Mouse (Mus musculus) hindbrain, embryonic 11.5 days (tissue): Measurements from ENCODE around the gene Fam166a. TPM values are rescaled to one million over a fixed set of nuclear protein-coding genes. Genes with fewer than 3 reads are reported as not detected.

ENCODE experiments used
- ATAC-seq: fragments of 200-750 bp; cut with Nextera tagmentation; 2 replicates; pipeline ENCODE4 v1.8.0; 2017; ENCODE audit warnings: mild to moderate bottlenecking, moderate TSS enrichment, moderate library complexity; ENCODE audit not compliant: low FRiP score
- DNase-seq: peaks from one replicate; pipeline ENCODE4 v3.0.0-alpha.2; 2015; ENCODE audit warnings: low spot score
- H3K27ac ChIP-seq: fragments of 300-500 bp; sonication (generic); 2 replicates; pipeline ENCODE4 v1.5.1; 2014; ENCODE audit warnings: mild to moderate bottlenecking, low read depth, low read length
- H3K27me3 ChIP-seq: fragments of 300-500 bp; sonication (generic); 2 replicates; pipeline ENCODE4 v1.6.1; 2014; ENCODE audit warnings: mild to moderate bottlenecking, low read length, moderate library complexity, mixed read lengths; ENCODE audit not compliant: control insufficient read depth, insufficient read depth
- H3K36me3 ChIP-seq: fragments of 300-500 bp; sonication (generic); 2 replicates; pipeline ENCODE4 v1.6.1; 2014; ENCODE audit warnings: mild to moderate bottlenecking, low read length, moderate library complexity, mixed read lengths; ENCODE audit not compliant: control insufficient read depth, insufficient read depth
- H3K4me1 ChIP-seq: fragments of 300-500 bp; sonication (generic); replicated peaks from 2 replicates; pipeline ENCODE4 v1.6.1; 2014; ENCODE audit warnings: low read length, mixed read lengths; ENCODE audit not compliant: control insufficient read depth, insufficient read depth
- H3K4me2 ChIP-seq: fragments of 300-500 bp; sonication (generic); replicated peaks from 2 replicates; pipeline ENCODE4 v1.6.1; 2014; ENCODE audit warnings: mild to moderate bottlenecking, low read depth, low read length
- H3K4me3 ChIP-seq: fragments of 300-500 bp; sonication (generic); 2 replicates; pipeline ENCODE4 v1.5.1; 2014; ENCODE audit warnings: low read depth, low read length
- H3K9ac ChIP-seq: fragments of 300-500 bp; sonication (generic); 2 replicates; pipeline ENCODE4 v1.6.1; 2014; ENCODE audit warnings: low read depth, low read length
- H3K9me3 ChIP-seq: fragments of 300-500 bp; sonication (generic); 2 replicates; pipeline ENCODE4 v1.6.1; 2016; ENCODE audit warnings: low read length; ENCODE audit not compliant: control insufficient read depth
- WGBS: fragments of 180-500 bp; shearing (Covaris S2); extraction: QIAGEN DNeasy Blood & Tissue Kit; methylation state at CpG from one replicate; pipeline ENCODE4 v1.1.7; 2014; 5-methylcytosine and 5-hydroxymethylcytosine counted together
- polyA plus RNA-seq: library from polyadenylated mRNA; unstranded; fragments of >200 nt; fragmentation: Nextera tagmentation; extraction: Ambion mirVana; gene quantifications from 2 replicates; pipeline ENCODE4 v1.2.1, GENCODE M21; 2014

Fam166a gene
- polyA plus RNA-seq, 1 experiment from 2014 or later = not detected

DNA sequence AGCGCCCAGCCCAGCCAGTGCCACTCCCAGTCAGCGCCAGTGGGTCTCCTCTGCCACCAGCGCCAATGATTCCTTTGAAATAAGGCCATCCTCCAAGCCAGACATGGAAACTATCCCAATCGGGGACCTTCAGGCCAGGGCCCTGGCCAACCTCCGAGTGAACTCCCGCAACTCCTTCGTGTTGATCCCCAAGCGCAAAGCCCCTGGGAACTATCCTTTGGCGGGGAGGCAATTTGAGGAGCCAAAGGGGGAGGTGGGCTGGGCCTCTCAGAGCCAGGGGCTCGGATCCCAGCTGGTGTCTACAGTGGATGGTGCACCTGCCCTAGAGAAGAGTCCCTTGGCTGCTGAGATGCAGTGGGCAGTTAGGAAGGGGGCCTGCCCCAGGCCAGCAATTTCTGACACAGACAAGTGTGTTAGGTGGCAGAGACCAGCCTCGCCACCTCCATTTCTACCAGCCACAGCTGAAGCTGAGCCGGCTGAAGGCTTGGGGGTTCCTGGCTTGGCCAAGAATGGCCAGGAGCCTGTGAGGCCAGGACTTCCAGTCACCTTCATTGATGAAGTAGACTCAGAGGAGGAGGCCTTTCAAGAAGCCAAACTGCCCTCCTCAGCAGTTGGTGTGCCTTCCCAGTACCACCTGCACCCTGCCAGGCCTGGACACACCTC lies 45.2 kb downstream of the Fam166a start:
- Histone ChIP-seq H3K4me1 (peaks cover 12% of the 10 kb centered on the region), H3K9me3 (no peaks in the 10 kb centered on the region), H3K36me3 (no peaks in the 10 kb centered on the region), H3K27me3 (peaks cover 13% of the 10 kb centered on the region), H3K4me2 (peak overlapping the region; percentile 99), H3K9ac (peak overlapping the region; percentile 60), H3K27ac (no peak overlapping the region), H3K4me3 (peak overlapping the region; percentile 77)
- 21% methylated on average over 12 of the region's 12 CpGs for WGBS
- ATAC-seq = no peak
- DNase-seq = no peak

DNA sequence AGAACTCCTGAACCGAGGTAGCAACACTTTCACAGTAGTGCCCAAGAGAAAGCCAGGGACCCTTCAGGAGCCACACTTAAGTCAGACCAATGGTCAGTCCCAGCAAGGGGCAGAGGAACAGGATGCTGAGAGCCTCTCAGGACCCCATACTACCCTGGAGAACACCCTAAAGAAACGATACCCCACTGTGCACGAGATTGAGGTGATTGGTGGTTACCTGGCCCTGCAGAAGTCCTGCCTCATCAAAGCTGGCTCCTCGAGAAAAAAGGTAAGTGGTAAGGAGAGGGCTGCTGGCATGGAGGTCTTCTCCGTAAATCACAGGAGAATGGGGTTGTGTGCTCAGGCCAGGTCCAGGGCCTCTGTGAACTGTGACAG lies 45.7 kb downstream of the Fam166a start:
- H3K9ac ChIP-seq = no peak overlapping the region
- no peak for DNase-seq
- WGBS = 81% methylated on average over 5 of the region's 5 CpGs
- no peaks in the 10 kb centered on the region; the same call in 1 of the 2 replicates for H3K36me3 ChIP-seq
- H3K4me3 ChIP-seq = no peak overlapping the region
- H3K4me2 ChIP-seq = no peak overlapping the region
- peaks cover 13% of the 10 kb centered on the region for H3K27me3 ChIP-seq
- H3K9me3 ChIP-seq = no peaks in the 10 kb centered on the region
- H3K27ac ChIP-seq = no peak overlapping the region
- H3K4me1 ChIP-seq = peaks cover 12% of the 10 kb centered on the region
- ATAC-seq = no peak

DNA sequence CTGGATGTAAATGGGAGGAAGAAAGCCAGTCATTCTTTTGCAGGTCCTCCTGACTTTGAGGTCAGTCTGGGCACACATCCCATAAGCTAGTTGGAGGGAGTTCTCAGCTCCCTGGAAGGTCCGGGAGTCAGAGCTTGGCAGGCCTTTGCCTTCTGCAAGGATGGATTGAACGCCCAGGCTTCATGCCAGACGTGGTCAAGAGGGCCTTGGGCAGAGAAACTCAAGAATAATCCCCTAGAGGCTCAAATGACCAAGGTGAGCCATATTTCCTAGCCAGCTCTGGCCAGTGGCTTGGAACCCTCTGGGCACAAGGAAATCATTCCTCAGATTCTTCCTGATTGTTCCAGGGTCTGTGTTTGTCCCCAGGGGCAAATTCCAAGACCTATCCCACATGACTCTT lies 46.3 kb downstream of the Fam166a start:
- Histone ChIP-seq H3K27me3 (peaks cover 13% of the 10 kb centered on the region), H3K4me3 (no peak overlapping the region), H3K27ac (no peak overlapping the region), H3K36me3 (no peaks in the 10 kb centered on the region; the same call in 1 of the 2 replicates), H3K4me1 (peaks cover 12% of the 10 kb centered on the region), H3K9me3 (no peaks in the 10 kb centered on the region), H3K4me2 (no peak overlapping the region), H3K9ac (peak overlapping the region; percentile 11; the same call in 1 of the 2 replicates)
- DNase-seq (no peak), ATAC-seq (no peak)
- WGBS = 77% methylated on average over 3 of the region's 3 CpGs

DNA sequence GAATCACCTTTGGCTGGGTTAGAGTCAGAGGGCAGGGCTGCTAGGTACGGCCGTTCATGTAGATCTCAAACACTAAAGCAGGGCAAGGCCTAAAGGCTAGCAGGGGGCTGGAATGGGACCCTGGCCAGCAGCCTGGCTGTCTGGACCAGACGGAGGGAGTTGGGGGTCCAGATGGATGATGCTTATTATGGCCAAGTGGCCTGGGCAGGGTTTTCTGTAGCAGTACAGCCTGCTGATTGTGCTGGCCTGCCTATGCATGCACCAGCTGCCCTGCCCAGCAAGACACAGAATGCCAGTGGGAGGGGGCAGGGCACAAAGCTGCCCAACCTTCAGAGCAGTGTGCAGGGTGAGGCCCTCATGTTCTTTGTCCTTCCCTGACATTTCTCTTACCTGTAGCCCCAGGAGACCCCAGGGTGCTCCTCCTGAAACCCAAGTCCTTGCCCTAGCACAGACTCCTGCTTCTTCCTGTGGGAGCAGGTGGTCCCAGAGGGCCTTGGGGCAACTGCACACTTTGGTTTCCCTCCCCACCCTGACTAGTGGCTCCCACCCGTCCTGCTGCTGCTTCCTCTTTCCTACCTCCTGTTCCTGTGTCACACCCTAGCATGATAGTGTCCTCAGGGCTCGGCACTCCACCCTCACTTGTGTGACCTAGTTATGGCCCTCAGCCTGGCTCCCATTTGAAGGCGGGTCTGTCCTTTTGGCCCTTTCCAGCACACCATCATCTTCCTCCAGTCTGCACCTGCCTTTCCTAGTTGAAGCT lies 47.5 kb downstream of the Fam166a start:
- no peak overlapping the region for H3K4me3 ChIP-seq
- H3K27ac ChIP-seq = no peak overlapping the region
- no peak for DNase-seq
- peak overlapping the region; percentile 15; the same call in 1 of the 2 replicates for H3K9ac ChIP-seq
- H3K27me3 ChIP-seq = peaks cover 13% of the 10 kb centered on the region
- ATAC-seq = no peak
- no peaks in the 10 kb centered on the region; the same call in 1 of the 2 replicates for H3K36me3 ChIP-seq
- no peaks in the 10 kb centered on the region for H3K9me3 ChIP-seq
- H3K4me2 ChIP-seq = no peak overlapping the region
- H3K4me1 ChIP-seq = peaks cover 13% of the 10 kb centered on the region
- WGBS = 71% methylated on average over 6 of the region's 6 CpGs

DNA sequence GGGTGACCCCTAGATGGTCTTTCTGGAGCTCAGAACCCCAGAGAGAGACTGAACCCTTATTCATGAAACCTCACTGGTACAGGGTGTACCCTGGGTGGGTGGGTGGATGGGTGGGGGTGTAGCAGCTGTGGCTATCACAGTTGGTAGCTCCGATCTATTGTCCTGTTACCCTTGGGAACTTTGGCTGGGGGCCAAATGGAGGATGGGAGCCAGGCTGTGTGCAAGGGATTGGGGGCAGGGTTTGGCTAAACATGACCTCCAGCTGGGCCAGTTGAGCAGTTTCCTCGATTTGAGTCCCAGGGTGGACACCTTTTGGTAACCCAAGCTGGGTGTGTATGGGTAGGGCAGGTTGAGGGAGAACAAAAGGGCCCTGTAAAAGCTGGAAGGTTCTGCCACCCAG lies 48.2 kb downstream of the Fam166a start:
- peaks cover 20% of the 10 kb centered on the region for H3K4me1 ChIP-seq
- no peak overlapping the region for H3K4me3 ChIP-seq
- H3K27me3 ChIP-seq = peaks cover 13% of the 10 kb centered on the region
- H3K36me3 ChIP-seq = no peaks in the 10 kb centered on the region; the same call in 1 of the 2 replicates
- H3K9ac ChIP-seq = no peak overlapping the region
- no peak overlapping the region for H3K4me2 ChIP-seq
- DNase-seq = no peak
- no peak overlapping the region for H3K27ac ChIP-seq
- WGBS = 56% methylated on average over 2 of the region's 2 CpGs
- no peak for ATAC-seq
- H3K9me3 ChIP-seq = no peaks in the 10 kb centered on the region

DNA sequence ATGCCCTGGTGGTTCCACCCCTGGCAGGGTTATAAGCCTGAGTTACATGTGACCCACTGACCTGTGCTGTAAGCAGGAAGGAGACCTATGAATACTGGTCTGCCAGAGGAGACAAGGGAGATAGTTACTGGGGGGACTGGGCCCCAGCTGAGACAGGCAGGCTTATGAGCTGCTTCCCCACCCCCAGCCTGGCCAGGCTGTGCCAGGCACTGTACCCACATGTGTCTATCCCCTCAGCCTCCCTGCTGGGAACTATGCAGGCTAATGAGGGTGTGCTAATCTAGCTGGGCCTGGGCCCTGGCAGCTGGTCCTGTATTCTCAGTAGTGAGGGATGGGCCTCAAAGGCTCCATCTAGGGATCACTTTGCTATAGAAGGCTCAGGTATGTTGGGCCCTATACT lies 48.7 kb downstream of the Fam166a start:
- Histone ChIP-seq H3K27me3 (peaks cover 13% of the 10 kb centered on the region), H3K4me3 (no peak overlapping the region), H3K36me3 (no peaks in the 10 kb centered on the region; the same call in 1 of the 2 replicates), H3K27ac (no peak overlapping the region), H3K9me3 (no peaks in the 10 kb centered on the region), H3K4me2 (no peak overlapping the region), H3K9ac (no peak overlapping the region), H3K4me1 (peaks cover 20% of the 10 kb centered on the region)
- ATAC-seq = no peak
- no peak for DNase-seq

DNA sequence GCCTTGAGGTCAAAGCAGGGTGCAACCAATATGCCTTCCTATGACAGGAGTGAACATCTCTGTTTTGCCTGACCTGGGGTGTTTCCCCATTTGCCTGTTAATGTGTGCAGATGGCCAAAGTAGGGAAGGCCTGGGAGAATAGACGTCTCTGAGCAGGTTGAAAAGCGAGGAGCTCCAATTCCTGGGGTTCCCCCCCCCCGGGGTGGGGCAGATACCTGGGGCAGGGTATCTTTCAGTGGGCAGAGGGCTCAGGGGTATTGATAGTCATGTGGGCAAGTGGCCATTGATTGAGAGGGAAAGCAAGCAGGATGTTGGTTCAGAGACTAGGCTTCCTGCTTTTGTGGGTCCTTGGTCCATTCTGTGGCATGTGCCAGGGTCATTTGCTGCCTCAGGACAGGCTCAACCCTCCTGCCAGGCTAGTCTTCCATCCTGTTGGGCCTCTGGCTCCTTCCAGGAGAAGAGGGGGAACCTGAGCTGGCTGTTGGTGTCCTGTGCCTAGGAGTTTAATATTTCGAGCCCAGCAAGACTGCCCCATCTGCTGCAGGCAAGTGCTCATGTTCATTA lies 49.3 kb downstream of the Fam166a start:
- Histone ChIP-seq H3K9me3 (no peaks in the 10 kb centered on the region), H3K4me2 (no peak overlapping the region), H3K4me1 (peaks cover 20% of the 10 kb centered on the region), H3K9ac (no peak overlapping the region), H3K4me3 (no peak overlapping the region), H3K27me3 (peaks cover 13% of the 10 kb centered on the region), H3K27ac (no peak overlapping the region), H3K36me3 (no peaks in the 10 kb centered on the region; the same call in 1 of the 2 replicates)
- no peak for ATAC-seq
- no peak for DNase-seq
- WGBS = 80% methylated on average over 4 of the region's 4 CpGs
